Mouse (Mus musculus) midbrain, embryonic 13.5 days (tissue): ENCODE results near the gene 1700001C19Rik. TPM values are rescaled to one million over a fixed set of nuclear protein-coding genes. Genes with fewer than 3 reads are reported as not detected.
"Not testable (repeated sequence)": the region's sequence is repeated elsewhere in the genome, so short reads cannot be mapped to it uniquely, and the experiment has no call there.

Source experiments
- ATAC-seq: fragments of 200-750 bp; cut with Nextera tagmentation; 2 replicates; pipeline ENCODE4 v1.8.0; 2017; ENCODE audit warnings: mild to moderate bottlenecking, moderate TSS enrichment, moderate library complexity
- H3K27ac ChIP-seq: fragments of 300-500 bp; sonication (generic); 2 replicates; pipeline ENCODE4 v1.5.1; 2015; ENCODE audit warnings: inconsistent platforms, mild to moderate bottlenecking, moderate library complexity
- H3K27me3 ChIP-seq: fragments of 300-500 bp; sonication (generic); 2 replicates; pipeline ENCODE4 v1.6.1; 2015; ENCODE audit warnings: mild to moderate bottlenecking, inconsistent platforms
- H3K36me3 ChIP-seq: fragments of 300-500 bp; sonication (generic); 2 replicates; pipeline ENCODE4 v1.6.1; 2015; ENCODE audit warnings: mild to moderate bottlenecking, inconsistent platforms
- H3K4me1 ChIP-seq: fragments of 300-500 bp; sonication (generic); replicated peaks from 2 replicates; pipeline ENCODE4 v1.6.1; 2015; ENCODE audit warnings: inconsistent platforms
- H3K4me2 ChIP-seq: fragments of 300-500 bp; sonication (generic); replicated peaks from 2 replicates; pipeline ENCODE4 v1.6.1; 2015; ENCODE audit warnings: moderate library complexity, mild to moderate bottlenecking, inconsistent platforms
- H3K4me3 ChIP-seq: fragments of 300-500 bp; sonication (generic); replicated peaks from 2 replicates; pipeline ENCODE4 v1.5.1; 2015; ENCODE audit warnings: mild to moderate bottlenecking, inconsistent platforms
- H3K9ac ChIP-seq: fragments of 300-500 bp; sonication (generic); replicated peaks from 2 replicates; pipeline ENCODE4 v1.6.1; 2015; ENCODE audit warnings: mild to moderate bottlenecking, inconsistent platforms
- H3K9me3 ChIP-seq: fragments of 300-500 bp; sonication (generic); 2 replicates; pipeline ENCODE4 v1.6.1; 2016; ENCODE audit warnings: mild to moderate bottlenecking, inconsistent platforms
- WGBS: fragments of 180-500 bp; shearing (Covaris S2); methylation state at CpG from one replicate; pipeline ENCODE4 v1.1.7; 2015; 5-methylcytosine and 5-hydroxymethylcytosine counted together
- polyA plus RNA-seq: library from polyadenylated mRNA; unstranded; fragments of >200 nt; fragmentation: Nextera tagmentation; extraction: Ambion mirVana; gene quantifications from 2 replicates; pipeline ENCODE4 v1.2.1, GENCODE M21; 2015

1700001C19Rik gene
- polyA plus RNA-seq, 1 experiment from 2014 or later = 0.62 TPM

- ATAC-seq, H3K36me3 ChIP-seq, H3K27ac ChIP-seq, H3K4me2 ChIP-seq, H3K27me3 ChIP-seq, H3K9ac ChIP-seq, H3K4me3 ChIP-seq, H3K9me3 ChIP-seq, H3K4me1 ChIP-seq: not testable (repeated sequence)
- 95% methylated on average over 1 of the region's 1 CpGs for WGBS
These were observed 14.6 kb downstream of the 1700001C19Rik start for GRCm38 (mm10) chr17:47422616-47423015.

- Histone ChIP-seq H3K9me3 (no peaks in the 10 kb centered on the region), H3K36me3 (no peaks in the 10 kb centered on the region), H3K4me3 (no peak overlapping the region), H3K4me1 (no peaks in the 10 kb centered on the region), H3K27ac (no peak overlapping the region), H3K9ac (no peak overlapping the region), H3K27me3 (no peaks in the 10 kb centered on the region), H3K4me2 (no peak overlapping the region)
- WGBS = 90% methylated on average over 3 of the region's 3 CpGs
- ATAC-seq = no peak
These were observed 15.6 kb downstream of the 1700001C19Rik start for GRCm38 (mm10) chr17:47421566-47421965.

GRCm38 (mm10) chr17:47420195-47420594 lies 17.0 kb downstream of the 1700001C19Rik start:
- 69% methylated on average over 2 of the region's 2 CpGs for WGBS
- Histone ChIP-seq H3K27me3 (no peaks in the 10 kb centered on the region), H3K4me1 (no peaks in the 10 kb centered on the region), H3K36me3 (no peaks in the 10 kb centered on the region), H3K27ac (no peak overlapping the region), H3K9me3 (no peaks in the 10 kb centered on the region), H3K4me2 (no peak overlapping the region), H3K9ac (no peak overlapping the region), H3K4me3 (no peak overlapping the region)
- no peak for ATAC-seq

- H3K9ac ChIP-seq = 0 out of 2 replicates have a peak overlapping the region, but pooled peaks have one; percentile 23
- peaks cover 59% of the 10 kb centered on the region for H3K27me3 ChIP-seq
- not testable (repeated sequence) for H3K4me1 ChIP-seq, H3K27ac ChIP-seq, H3K9me3 ChIP-seq, H3K36me3 ChIP-seq
- peak overlapping the region; percentile 57 for H3K4me2 ChIP-seq
- peak overlapping the region; percentile 37 for H3K4me3 ChIP-seq
- peak; percentile 71 for ATAC-seq
- WGBS = 3% methylated on average over 74 of the region's 74 CpGs
These were observed 27.0 kb downstream of the 1700001C19Rik start for GRCm38 (mm10) chr17:47409897-47410861.

- H3K9ac ChIP-seq = no peak overlapping the region
- H3K4me3 ChIP-seq = no peak overlapping the region
- no peaks in the 10 kb centered on the region; the same call in 1 of the 2 replicates for H3K4me1 ChIP-seq
- ATAC-seq = 0 out of 2 replicates have a peak, but pooled peaks have one; percentile 21
- no peak overlapping the region for H3K4me2 ChIP-seq
- H3K27me3 ChIP-seq = peaks cover 59% of the 10 kb centered on the region
- WGBS = 28% methylated on average over 8 of the region's 8 CpGs
- H3K27ac ChIP-seq = no peak overlapping the region
- no peaks in the 10 kb centered on the region; the same call in 1 of the 2 replicates for H3K9me3 ChIP-seq
- H3K36me3 ChIP-seq = no peaks in the 10 kb centered on the region
These were observed 28.6 kb downstream of the 1700001C19Rik start for GRCm38 (mm10) chr17:47408558-47408898.

GRCm38 (mm10) chr17:47407717-47408557 lies 29.2 kb downstream of the 1700001C19Rik start:
- no peaks in the 10 kb centered on the region; the same call in 1 of the 2 replicates for H3K9me3 ChIP-seq
- peaks cover 55% of the 10 kb centered on the region for H3K27me3 ChIP-seq
- H3K4me3 ChIP-seq = no peak overlapping the region
- no peak for ATAC-seq
- H3K9ac ChIP-seq = no peak overlapping the region
- 69% methylated on average over 10 of the region's 10 CpGs for WGBS
- no peaks in the 10 kb centered on the region for H3K36me3 ChIP-seq
- no peak overlapping the region for H3K27ac ChIP-seq
- H3K4me1 ChIP-seq = no peaks in the 10 kb centered on the region; the same call in 1 of the 2 replicates
- H3K4me2 ChIP-seq = no peak overlapping the region

GRCm38 (mm10) chr17:47400451-47400850 lies 36.7 kb downstream of the 1700001C19Rik start, which contains the start of gene Guca1a:
Guca1a (minus strand) TSS chr17:47400584.
- H3K9ac ChIP-seq = no peak within 1 kb of the TSS
- 15% methylated on average over 10 of the region's 10 CpGs for WGBS
- H3K4me2 ChIP-seq = no peak within 1 kb of the TSS
- no peak for ATAC-seq
- H3K36me3 ChIP-seq = no peaks in the 10 kb centered on the region
- H3K27me3 ChIP-seq = peaks cover 30% of the 10 kb centered on the region
- no peaks in the 10 kb centered on the region for H3K9me3 ChIP-seq
- no peak within 1 kb of the TSS for H3K27ac ChIP-seq
- peaks cover 3% of the 10 kb centered on the region; the same call in 1 of the 2 replicates for H3K4me1 ChIP-seq
- H3K4me3 ChIP-seq = no peak within 1 kb of the TSS

GRCm38 (mm10) chr17:47399091-47399490 lies 38.1 kb downstream of the 1700001C19Rik start:
- Histone ChIP-seq H3K36me3 (no peaks in the 10 kb centered on the region), H3K4me3 (no peak overlapping the region), H3K27ac (no peak overlapping the region), H3K4me2 (no peak overlapping the region), H3K9ac (no peak overlapping the region), H3K9me3 (no peaks in the 10 kb centered on the region), H3K27me3 (peaks cover 40% of the 10 kb centered on the region), H3K4me1 (peaks cover 14% of the 10 kb centered on the region)
- ATAC-seq = no peak
- 87% methylated on average over 8 of the region's 8 CpGs for WGBS

- H3K9me3 ChIP-seq = no peaks in the 10 kb centered on the region
- H3K36me3 ChIP-seq = no peaks in the 10 kb centered on the region
- 3% methylated on average over 19 of the region's 20 CpGs for WGBS
- H3K9ac ChIP-seq = no peak overlapping the region
- H3K4me1 ChIP-seq = peaks cover 14% of the 10 kb centered on the region
- H3K4me3 ChIP-seq = peak overlapping the region; percentile 16
- ATAC-seq = peak; percentile 80
- H3K4me2 ChIP-seq = peak overlapping the region; percentile 35
- peaks cover 32% of the 10 kb centered on the region for H3K27me3 ChIP-seq
- H3K27ac ChIP-seq = no peak overlapping the region
These were observed 41.7 kb downstream of the 1700001C19Rik start for GRCm38 (mm10) chr17:47395376-47395913.

DNA sequence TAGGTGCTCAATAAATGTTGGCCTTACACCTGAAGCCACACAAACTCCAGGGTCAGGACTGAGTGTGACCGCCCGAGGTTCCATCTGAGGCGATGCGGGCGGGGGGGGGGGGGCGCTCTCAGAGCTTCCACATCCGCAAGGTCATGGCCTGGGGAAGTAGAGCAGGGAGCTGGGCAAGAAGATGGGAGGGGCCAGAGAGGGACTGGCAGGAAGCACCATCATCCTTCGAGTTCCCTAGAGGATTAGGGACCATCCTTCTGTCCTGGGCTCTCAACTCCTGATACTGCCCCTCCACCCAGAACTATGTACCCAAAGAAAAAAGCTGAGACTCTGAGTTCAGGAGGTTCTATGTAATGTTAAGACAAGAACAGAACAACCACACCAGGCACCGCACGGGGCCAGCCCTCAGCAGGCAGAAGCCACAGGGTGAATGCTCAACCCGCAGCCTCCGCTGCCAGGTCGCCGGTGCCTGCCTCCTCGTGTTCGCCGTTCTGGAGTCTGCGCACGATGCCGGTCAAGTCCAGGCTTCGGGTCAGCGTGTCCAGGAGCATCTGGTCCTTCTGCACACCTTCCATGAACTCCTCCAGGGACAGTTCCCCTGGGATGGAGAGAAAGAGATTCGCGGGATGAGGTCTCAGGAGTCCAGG lies 42.8 kb downstream of the 1700001C19Rik start:
- Histone ChIP-seq H3K27me3 (peaks cover 26% of the 10 kb centered on the region), H3K4me2 (peak overlapping the region; percentile 35), H3K4me3 (peak overlapping the region; percentile 11; the same call in 1 of the 2 replicates), H3K9me3 (no peaks in the 10 kb centered on the region), H3K4me1 (peaks cover 14% of the 10 kb centered on the region), H3K9ac (0 out of 2 replicates have a peak overlapping the region, but pooled peaks have one; percentile 14), H3K36me3 (no peaks in the 10 kb centered on the region), H3K27ac (no peak overlapping the region)
- ATAC-seq = peak; percentile 25; the same call in 1 of the 2 replicates
- WGBS = 23% methylated on average over 24 of the region's 24 CpGs

DNA sequence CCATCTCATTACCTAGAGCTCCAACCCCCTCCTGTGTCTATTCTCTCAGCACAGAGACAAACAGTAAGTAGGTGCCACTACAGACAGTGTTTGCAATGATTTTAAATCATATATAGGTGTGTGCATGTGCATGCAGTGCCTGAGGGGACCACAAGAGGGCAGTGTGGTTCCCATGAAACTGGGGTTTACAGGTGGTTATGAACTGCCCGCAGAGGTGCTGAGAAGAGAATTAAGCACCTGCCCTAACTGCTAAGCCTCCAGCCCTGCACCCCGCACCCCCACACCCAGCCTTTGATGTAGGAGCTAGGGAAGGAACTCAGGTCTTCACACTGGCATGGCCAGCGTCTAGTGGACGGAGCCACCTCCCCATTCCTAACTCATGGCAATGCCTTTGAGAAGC lies 50.5 kb downstream of the 1700001C19Rik start:
- H3K9ac ChIP-seq = no peak overlapping the region

More for the DNA sequence above, 50.5 kb downstream of the 1700001C19Rik start:
- ATAC-seq = no peak
- Histone ChIP-seq H3K27me3 (no peaks in the 10 kb centered on the region), H3K4me3 (no peak overlapping the region), H3K36me3 (peaks cover 3% of the 10 kb centered on the region; the same call in 1 of the 2 replicates), H3K4me1 (peaks cover 7% of the 10 kb centered on the region; the same call in 1 of the 2 replicates), H3K27ac (no peak overlapping the region), H3K4me2 (no peak overlapping the region), H3K9me3 (0 out of 2 replicates have a peak, but pooled peaks cover 3% of the 10 kb centered on the region)
- 63% methylated on average over 4 of the region's 4 CpGs for WGBS
